In genomic region chr11:66519386-66519785, GRCm38 (mm10) we compare ENCODE assay signal across 26 mouse cellular contexts. TPM values are rescaled to one million over a fixed set of nuclear protein-coding genes. Genes with fewer than 3 reads are reported as not detected.
A peak's percentile ranks its signal among the peaks of the same experiment; 100 is the strongest.
DNase-seq lines count a peak whose midpoint lies in the region; ATAC-seq and TF ChIP-seq lines count a peak whose summit lies in the region.
"Had no signal": no experiment of that assay in that cellular context is flagged by ENCODE, and none has a peak within 500 bp of the region (broad histone marks: within the 10 kb centered on the region; RNA-seq: fewer than 3 reads in every experiment).

No protein-coding gene starts in this region.

- 68% methylated on average over 6 of the region's 6 CpGs for WGBS in kidney, embryonic 16.5 days

- no peak overlapping the region for H3K4me2 ChIP-seq in kidney, embryonic 16.5 days (replicated peaks; ENCODE audit: low read depth, low read length)
- H3K4me2 ChIP-seq: embryonic facial prominence, embryonic 12.5 days; embryonic facial prominence, embryonic 15.5 days; heart, embryonic 11.5 days; hindbrain, embryonic 13.5 days had no signal

- peaks cover 25% of the 10 kb centered on the region for H3K27me3 ChIP-seq in kidney, embryonic 16.5 days (ENCODE audit: insufficient read depth, low read length)

- no peaks in the 10 kb centered on the region for H3K9me3 ChIP-seq in kidney, embryonic 16.5 days (ENCODE audit: low read length)
- H3K9me3 ChIP-seq: embryonic facial prominence, embryonic 12.5 days; embryonic facial prominence, embryonic 15.5 days; hindbrain, embryonic 10.5 days; hindbrain, embryonic 13.5 days had no signal

- DNase-seq in kidney, adult 9 months: peak; percentile 13
- no peak for DNase-seq in kidney, adult 18-20 months
- DNase-seq in kidney, postnatal 10 days: peak; percentile 71
- DNase-seq in kidney, postnatal 14 days: peak; percentile 65
- DNase-seq in kidney, postnatal 25 days: peak; percentile 38 to 47
- DNase-seq in frontal cortex, postnatal 36 days (ENCODE audit: low spot score in 2 of 2): no peak
- DNase-seq in left cerebral cortex, adult 2 months (ENCODE audit: extremely low spot score in 1 of 2, low spot score in 2 of 2): no peak
- DNase-seq: adrenal gland, adult 2 months; adrenal gland, postnatal 14 days; cerebellum, adult 11 months; cerebellum, adult 2 months; cerebellum, adult 9-11 months; cerebellum, postnatal 25 days; forebrain, postnatal 0 days; gastrocnemius, postnatal 25 days had no signal

- no peaks in the 10 kb centered on the region for H3K36me3 ChIP-seq in kidney, embryonic 16.5 days (ENCODE audit: insufficient read depth, low read length)
- H3K36me3 ChIP-seq: embryonic facial prominence, embryonic 12.5 days; embryonic facial prominence, embryonic 15.5 days; hindbrain, embryonic 10.5 days; hindbrain, embryonic 13.5 days had no signal

- ATAC-seq in kidney, embryonic 16.5 days (ENCODE audit: low FRiP score, low TSS enrichment): no peak
- ATAC-seq: CD4-positive, CD25-positive, alpha-beta regulatory T cell, adult 4 months; forebrain, embryonic 14.5 days; forebrain, postnatal 0 days had no signal

- H3K27ac ChIP-seq in kidney, embryonic 16.5 days (ENCODE audit: low read length): no peak overlapping the region
- no peak overlapping the region for H3K27ac ChIP-seq in left cerebral cortex, adult 2 months
- H3K27ac ChIP-seq: embryonic facial prominence, embryonic 12.5 days; embryonic facial prominence, embryonic 15.5 days; hindbrain, embryonic 10.5 days; hindbrain, embryonic 13.5 days had no signal

- no peak overlapping the region for H3K9ac ChIP-seq in kidney, embryonic 16.5 days (replicated peaks; ENCODE audit: low read length)
- H3K9ac ChIP-seq: embryonic facial prominence, embryonic 12.5 days; embryonic facial prominence, embryonic 15.5 days; forebrain, postnatal 0 days; hindbrain, embryonic 13.5 days had no signal

- H3K4me3 ChIP-seq in kidney, embryonic 16.5 days (ENCODE audit: low read length): no peak overlapping the region
- H3K4me3 ChIP-seq in left cerebral cortex, adult 2 months: no peak overlapping the region
- H3K4me3 ChIP-seq: embryonic facial prominence, embryonic 12.5 days; embryonic facial prominence, embryonic 15.5 days; hindbrain, embryonic 10.5 days; hindbrain, embryonic 13.5 days had no signal

- intact Hi-C loops in left cerebral cortex, adult 2 months (cut with DNase I): no loop called here

- TF ChIP-seq CTCF in left cerebral cortex, adult 2 months (IDR thresholded peaks at IDR 0.05): no peak

- no peaks in the 10 kb centered on the region for H3K4me1 ChIP-seq in kidney, embryonic 16.5 days (ENCODE audit: insufficient read depth, low read length)
- H3K4me1 ChIP-seq: embryonic facial prominence, embryonic 12.5 days; embryonic facial prominence, embryonic 15.5 days had no signal

RNA-seq across cellular contexts. Expression of gene Shisa6, which starts 6.4 kb away (rescaled TPM):
- polyA plus RNA-seq in kidney, embryonic 16.5 days (2015; fragmentation: Nextera tagmentation; extraction: Ambion mirVana): 0.26 and 0.85 TPM in 2 replicates
- total RNA-seq in left cerebral cortex, adult 2 months (2021): 10 to 100 TPM; 18.6 to 22.2 TPM
- total RNA-seq: common myeloid progenitor, adult 5-6 weeks; MEL had no signal
- polyA plus RNA-seq: C2C12; CD4-positive, CD25-positive, alpha-beta regulatory T cell, adult 4 months had no signal

Comparison
In these comparisons a context has a peak if more than half of its experiments do, and no peak if none do; other contexts are left out.
1. DNase-seq: peak in kidney, adult 9 months (single experiment), kidney, postnatal 10 days (single experiment), kidney, postnatal 14 days (single experiment) and kidney, postnatal 25 days (2 of 2); none in kidney, adult 18-20 months (single experiment), frontal cortex, postnatal 36 days (0 of 2) and left cerebral cortex, adult 2 months (0 of 2).